ENCODE assay signal across 9 mouse cellular contexts in the genomic region with DNA sequence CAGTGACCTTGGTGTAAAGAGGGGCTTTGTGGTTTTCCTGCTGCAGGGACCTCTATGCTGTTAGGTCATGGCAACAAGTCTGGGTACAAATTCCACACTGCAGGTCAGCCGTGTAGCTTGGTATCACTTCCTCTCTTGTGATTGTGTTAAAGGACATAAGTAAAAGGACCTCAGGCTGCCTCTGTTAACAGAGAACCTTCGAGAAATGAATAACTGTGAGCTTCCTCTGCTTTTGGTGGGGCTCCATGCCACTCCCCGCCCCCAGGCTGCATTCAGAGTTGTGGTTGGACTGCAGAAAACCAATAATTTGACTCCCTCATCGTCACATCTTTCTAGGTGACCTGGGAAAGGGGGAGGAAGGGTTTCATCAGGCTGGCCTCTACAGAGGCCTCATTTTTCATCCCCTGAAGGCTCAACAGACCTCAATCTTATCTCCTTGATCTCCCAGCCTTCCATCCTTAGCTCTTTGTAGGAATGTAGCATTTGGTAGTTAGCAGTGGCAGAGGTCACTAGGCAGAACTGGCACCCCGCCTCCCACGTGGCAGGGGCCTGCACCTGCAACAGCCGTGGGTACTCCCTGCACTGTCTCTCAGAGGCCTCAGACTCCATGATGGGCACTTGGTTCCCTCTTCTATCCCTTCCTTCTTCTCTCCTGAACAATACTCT. TPM values are rescaled to one million over a fixed set of nuclear protein-coding genes. Genes with fewer than 3 reads are reported as not detected.
DNase-seq lines count a peak whose midpoint lies in the region; ATAC-seq and TF ChIP-seq lines count a peak whose summit lies in the region.
"Had no signal": no experiment of that assay in that cellular context is flagged by ENCODE, and none has a peak within 500 bp of the region (broad histone marks: within the 10 kb centered on the region; RNA-seq: fewer than 3 reads in every experiment).

No protein-coding gene starts in this region.

- peak in 1 of 2 experiments; percentile 33 for DNase-seq in heart, adult 2 months
- no peak for DNase-seq in heart, postnatal 36 days
- no peak for DNase-seq in embryonic facial prominence, embryonic 11.5 days (ENCODE audit: low spot score)
- DNase-seq in liver, postnatal 0 days, result peak; percentile 74
- DNase-seq in spleen, postnatal 36 days (ENCODE audit: low spot score in 2 of 2), result peak; percentile 70 to 71
- no peak for DNase-seq in right cerebral cortex, postnatal 25 days
- DNase-seq in layer of hippocampus, postnatal 36 days, result no peak

- peak overlapping the region; percentile 83 for H3K27ac ChIP-seq in heart, adult 2 months
- no peak overlapping the region for H3K27ac ChIP-seq in embryonic facial prominence, embryonic 11.5 days (replicated peaks; ENCODE audit: low read depth, low read length)
- peak overlapping the region; percentile 0; the same call in 1 of the 2 replicates for H3K27ac ChIP-seq in intestine, embryonic 16.5 days (ENCODE audit: low read length)
- H3K27ac ChIP-seq in liver, postnatal 0 days (ENCODE audit: low read depth), result peak overlapping the region; percentile 89

- peak overlapping the region; percentile 7; the same call in 1 of the 2 replicates for H3K9ac ChIP-seq in heart, adult 2 months (ENCODE audit: low read depth, low read length)
- H3K9ac ChIP-seq in embryonic facial prominence, embryonic 11.5 days (replicated peaks; ENCODE audit: low read length), result no peak overlapping the region; the same call in 1 of the 2 replicates
- peak overlapping the region; percentile 79 for H3K9ac ChIP-seq in intestine, embryonic 16.5 days (ENCODE audit: low read depth, low read length)
- H3K9ac ChIP-seq in liver, postnatal 0 days (replicated peaks), result peak overlapping the region; percentile 80

- no peak for TF ChIP-seq EP300 in heart, adult 2 months (IDR thresholded peaks at IDR 0.05; ENCODE audit: insufficient read depth, low read depth, low read length)
- TF ChIP-seq EP300 in liver, postnatal 0 days (IDR thresholded peaks at IDR 0.05; ENCODE audit: low read depth), result no peak

- H3K4me3 ChIP-seq in heart, adult 2 months, result peak overlapping the region; percentile 65
- H3K4me3 ChIP-seq in embryonic facial prominence, embryonic 11.5 days (ENCODE audit: low read depth, low read length), result no peak overlapping the region
- H3K4me3 ChIP-seq in intestine, embryonic 16.5 days (ENCODE audit: low read length), result peak overlapping the region; percentile 64
- H3K4me3 ChIP-seq in liver, postnatal 0 days (ENCODE audit: low read depth, low read length), result peak overlapping the region; percentile 59

- WGBS in heart, adult 2 months, result 62% methylated on average over 7 of the region's 7 CpGs
- WGBS in embryonic facial prominence, embryonic 11.5 days, result 72% methylated on average over 7 of the region's 7 CpGs
- 72% methylated on average over 7 of the region's 7 CpGs for WGBS in intestine, embryonic 16.5 days
- WGBS in liver, postnatal 0 days (ENCODE audit: insufficient replicate concordance), result 29% methylated on average over 7 of the region's 7 CpGs

- H3K9me3 ChIP-seq in embryonic facial prominence, embryonic 11.5 days (replicated peaks; ENCODE audit: control insufficient read depth, low read length), result no peaks in the 10 kb centered on the region
- H3K9me3 ChIP-seq in intestine, embryonic 16.5 days (ENCODE audit: control insufficient read depth, low read length), result no peaks in the 10 kb centered on the region
- no peaks in the 10 kb centered on the region for H3K9me3 ChIP-seq in liver, postnatal 0 days (ENCODE audit: low read length)

- intact Hi-C loops in heart, adult 2 months (cut with DNase I), result loop anchor here (2.0 kb wide), 1 partner anchor 54 kb away; a partner anchor contains a TSS
- intact Hi-C loops in heart, postnatal 36 days (cut with DNase I), result no loop called here

- no peak for ATAC-seq in embryonic facial prominence, embryonic 11.5 days (replicated peaks; ENCODE audit: insufficient number of reproducible peaks, low FRiP score, low TSS enrichment, low read depth)
- no peak for ATAC-seq in intestine, embryonic 16.5 days
- peak; percentile 28 for ATAC-seq in liver, postnatal 0 days

- no peaks in the 10 kb centered on the region for H3K36me3 ChIP-seq in heart, adult 2 months (ENCODE audit: control insufficient read depth, insufficient read depth, low read length)
- H3K36me3 ChIP-seq in embryonic facial prominence, embryonic 11.5 days (replicated peaks; ENCODE audit: control insufficient read depth, insufficient read depth, low read depth, low read length), result no peaks in the 10 kb centered on the region
- peaks cover 8% of the 10 kb centered on the region for H3K36me3 ChIP-seq in intestine, embryonic 16.5 days (ENCODE audit: control insufficient read depth, insufficient read depth, low read length)
- H3K36me3 ChIP-seq in liver, postnatal 0 days (replicated peaks; ENCODE audit: insufficient read depth, low read length), result peaks cover 4% of the 10 kb centered on the region

- peak overlapping the region; percentile 87; the same call in 1 of the 2 replicates for H3K4me2 ChIP-seq in embryonic facial prominence, embryonic 11.5 days (ENCODE audit: low read depth, low read length)
- peak overlapping the region; percentile 86 for H3K4me2 ChIP-seq in intestine, embryonic 16.5 days (ENCODE audit: low read depth, low read length)
- H3K4me2 ChIP-seq in liver, postnatal 0 days (ENCODE audit: low read depth, low read length), result peak overlapping the region; percentile 82

- TF ChIP-seq POLR2A in heart, adult 2 months (IDR thresholded peaks at IDR 0.05; ENCODE audit: insufficient read depth, low read depth, low read length), result 0 out of 2 replicates have a peak, but pooled peaks have one; percentile 12

- H3K27me3 ChIP-seq in heart, adult 2 months (ENCODE audit: control insufficient read depth, insufficient read depth, low read length), result no peaks in the 10 kb centered on the region
- no peaks in the 10 kb centered on the region for H3K27me3 ChIP-seq in embryonic facial prominence, embryonic 11.5 days (ENCODE audit: control insufficient read depth, insufficient read depth, low read length)
- no peaks in the 10 kb centered on the region for H3K27me3 ChIP-seq in intestine, embryonic 16.5 days (replicated peaks; ENCODE audit: control insufficient read depth, insufficient read depth, low read length)
- H3K27me3 ChIP-seq in liver, postnatal 0 days (ENCODE audit: insufficient read depth, low read length), result no peaks in the 10 kb centered on the region
- H3K27me3 ChIP-seq: Patski had no signal

- TF ChIP-seq CTCF in heart, adult 2 months (IDR thresholded peaks at IDR 0.05), result no peak
- no peak for TF ChIP-seq CTCF in liver, postnatal 0 days (IDR thresholded peaks at IDR 0.05; ENCODE audit: low read depth)

- no peaks in the 10 kb centered on the region for H3K79me2 ChIP-seq in heart, adult 2 months (replicated peaks; ENCODE audit: control insufficient read depth, insufficient read depth, low read length)

- H3K4me1 ChIP-seq in heart, adult 2 months (ENCODE audit: control insufficient read depth, insufficient read depth, low read length), result peaks cover 8% of the 10 kb centered on the region
- H3K4me1 ChIP-seq in embryonic facial prominence, embryonic 11.5 days (ENCODE audit: control insufficient read depth, insufficient read depth, low read length), result no peaks in the 10 kb centered on the region
- peaks cover 25% of the 10 kb centered on the region for H3K4me1 ChIP-seq in intestine, embryonic 16.5 days (ENCODE audit: control insufficient read depth, insufficient read depth, low read length)
- H3K4me1 ChIP-seq in liver, postnatal 0 days (ENCODE audit: insufficient read depth), result peaks cover 33% of the 10 kb centered on the region

RNA-seq across cellular contexts. Expression of a gene that starts 1.2 kb away (rescaled TPM):
- 10 to 100 TPM; 65.2 to 79.6 TPM for total RNA-seq in heart, adult 2 months (2021)
- polyA plus RNA-seq in heart, adult 2 months (2012; rRNA removed), result 89.0 and 127 TPM in 2 replicates
- 10 to 100 TPM; 63.9 to 69.7 TPM for total RNA-seq in heart, postnatal 36 days (2021)
- 13.3 and 14.3 TPM in 2 replicates for polyA plus RNA-seq in embryonic facial prominence, embryonic 11.5 days (2014; fragmentation: Nextera tagmentation; extraction: Ambion mirVana)
- 31.9 and 38.1 TPM in 2 replicates for polyA plus RNA-seq in intestine, embryonic 16.5 days (2015; fragmentation: Nextera tagmentation; extraction: Ambion mirVana)
- 21.2 and 22.1 TPM in 2 replicates for polyA plus RNA-seq in liver, postnatal 0 days (2015; fragmentation: Nextera tagmentation; extraction: Ambion mirVana)
- total RNA-seq in layer of hippocampus, postnatal 36 days (2021), result 1 to 10 TPM; 6.5 to 6.8 TPM

RNA-seq across cellular contexts. Expression of a gene that starts 27.2 kb away (rescaled TPM):
- 10 to 100 TPM; 20.7 to 25.4 TPM for total RNA-seq in heart, adult 2 months (2021)
- polyA plus RNA-seq in heart, adult 2 months (2012; rRNA removed), result 8.5 and 19.3 TPM in 2 replicates
- 10 to 100 TPM; 20.9 to 25.7 TPM for total RNA-seq in heart, postnatal 36 days (2021)
- polyA plus RNA-seq in embryonic facial prominence, embryonic 11.5 days (2014; fragmentation: Nextera tagmentation; extraction: Ambion mirVana), result 60.6 and 68.0 TPM in 2 replicates
- 20.4 and 25.6 TPM in 2 replicates for polyA plus RNA-seq in intestine, embryonic 16.5 days (2015; fragmentation: Nextera tagmentation; extraction: Ambion mirVana)
- polyA plus RNA-seq in liver, postnatal 0 days (2015; fragmentation: Nextera tagmentation; extraction: Ambion mirVana), result 17.2 and 21.3 TPM in 2 replicates
- 10 to 100 TPM; 54.5 to 59.4 TPM for total RNA-seq in layer of hippocampus, postnatal 36 days (2021)

RNA-seq across cellular contexts. Expression of a gene that starts 28.2 kb away (rescaled TPM):
- total RNA-seq in heart, adult 2 months (2021), result 10 to 100 TPM; 33.1 to 41.7 TPM
- polyA plus RNA-seq in heart, adult 2 months (2012; rRNA removed), result 71.4 and 121 TPM in 2 replicates
- 10 to 100 TPM; 31.5 to 36.5 TPM for total RNA-seq in heart, postnatal 36 days (2021)
- 22.6 and 23.8 TPM in 2 replicates for polyA plus RNA-seq in embryonic facial prominence, embryonic 11.5 days (2014; fragmentation: Nextera tagmentation; extraction: Ambion mirVana)
- 27.2 and 30.7 TPM in 2 replicates for polyA plus RNA-seq in intestine, embryonic 16.5 days (2015; fragmentation: Nextera tagmentation; extraction: Ambion mirVana)
- 19.5 TPM in 2 replicates for polyA plus RNA-seq in liver, postnatal 0 days (2015; fragmentation: Nextera tagmentation; extraction: Ambion mirVana)
- total RNA-seq in layer of hippocampus, postnatal 36 days (2021), result 10 to 100 TPM; 22.2 to 25.7 TPM

RNA-seq across cellular contexts. Expression of a gene that starts 48.0 kb away (rescaled TPM):
- total RNA-seq in heart, adult 2 months (2021), result 1 to 10 TPM; 4.4 to 5.2 TPM
- 3.3 and 4.0 TPM in 2 replicates for polyA plus RNA-seq in heart, adult 2 months (2012; rRNA removed)
- 1 to 10 TPM; 5.7 to 6.2 TPM for total RNA-seq in heart, postnatal 36 days (2021)
- 3.4 and 4.1 TPM in 2 replicates for polyA plus RNA-seq in embryonic facial prominence, embryonic 11.5 days (2014; fragmentation: Nextera tagmentation; extraction: Ambion mirVana)
- 3.1 and 3.6 TPM in 2 replicates for polyA plus RNA-seq in intestine, embryonic 16.5 days (2015; fragmentation: Nextera tagmentation; extraction: Ambion mirVana)
- 0.59 and 0.65 TPM in 2 replicates for polyA plus RNA-seq in liver, postnatal 0 days (2015; fragmentation: Nextera tagmentation; extraction: Ambion mirVana)
- 10 to 100 TPM; 10.9 to 14.4 TPM for total RNA-seq in layer of hippocampus, postnatal 36 days (2021)

RNA-seq across cellular contexts. Expression of a gene that starts 48.4 kb away (rescaled TPM):
- 10 to 100 TPM in 1 of 2 experiments, 1 to 10 TPM in 1; 4.3 to 10.3 TPM for total RNA-seq in heart, adult 2 months (2021)
- 9.8 and 12.5 TPM in 2 replicates for polyA plus RNA-seq in heart, adult 2 months (2012; rRNA removed)
- total RNA-seq in heart, postnatal 36 days (2021), result 1 to 10 TPM; 6.1 to 7.0 TPM
- 48.0 and 53.4 TPM in 2 replicates for polyA plus RNA-seq in embryonic facial prominence, embryonic 11.5 days (2014; fragmentation: Nextera tagmentation; extraction: Ambion mirVana)
- 41.2 and 46.4 TPM in 2 replicates for polyA plus RNA-seq in intestine, embryonic 16.5 days (2015; fragmentation: Nextera tagmentation; extraction: Ambion mirVana)
- polyA plus RNA-seq in liver, postnatal 0 days (2015; fragmentation: Nextera tagmentation; extraction: Ambion mirVana), result 67.6 and 77.7 TPM in 2 replicates
- 10 to 100 TPM; 16.0 to 20.1 TPM for total RNA-seq in layer of hippocampus, postnatal 36 days (2021)

Comparison
In these comparisons a context has a peak if more than half of its experiments do, and no peak if none do; other contexts are left out.
1. DNase-seq: peak in liver, postnatal 0 days (single experiment) and spleen, postnatal 36 days (2 of 2); none in heart, postnatal 36 days (0 of 2), embryonic facial prominence, embryonic 11.5 days (single experiment), right cerebral cortex, postnatal 25 days (single experiment) and layer of hippocampus, postnatal 36 days (0 of 2).
2. Peak in every context shown above with its lines, with median percentiles within 50 percentile points of each other: H3K4me2 ChIP-seq.